Mouse (Mus musculus) forebrain, embryonic 16.5 days (tissue): ENCODE data around the gene Timm17a. TPM values are rescaled to one million over a fixed set of nuclear protein-coding genes. Genes with fewer than 3 reads are reported as not detected.

Experiments
- polyA plus RNA-seq: library from polyadenylated mRNA; unstranded; fragments of >200 nt; fragmentation: Nextera tagmentation; extraction: Ambion mirVana; gene quantifications from 2 replicates; pipeline ENCODE4 v1.2.1, GENCODE M21; 2015

Gene Timm17a
- polyA plus RNA-seq, 1 experiment from 2014 or later = 154 TPM

Other genes starting within 250 kb of the Timm17a start
- 0.53 and 0.60 TPM in 2 replicates for gene Lgr6, start 208.5 kb downstream of the Timm17a start, polyA plus RNA-seq
- 0.24 and 0.27 TPM in 2 replicates for gene Ptpn7, start 181.1 kb downstream of the Timm17a start, polyA plus RNA-seq
- 323 and 336 TPM in 2 replicates for gene Arl8a, start 167.0 kb downstream of the Timm17a start, polyA plus RNA-seq
- gene Gpr37l1, start 146.1 kb downstream of the Timm17a start, polyA plus RNA-seq = 0.24 and 0.48 TPM in 2 replicates
- 0.10 and 0.53 TPM in 2 replicates for gene Elf3, start 55.2 kb downstream of the Timm17a start, polyA plus RNA-seq
- gene Rnpep, start 29.7 kb downstream of the Timm17a start, polyA plus RNA-seq = 93.3 and 100 TPM in 2 replicates
- gene Lmod1, start 11.0 kb upstream of the Timm17a start, polyA plus RNA-seq = 0.15 and 0.21 TPM in 2 replicates
- gene Shisa4, start 61.5 kb upstream of the Timm17a start, polyA plus RNA-seq = 84.9 and 102 TPM in 2 replicates
- gene Ipo9, start 116.7 kb upstream of the Timm17a start, polyA plus RNA-seq = 143 and 153 TPM in 2 replicates